Mouse (Mus musculus) forebrain, postnatal 0 days (tissue): ENCODE data around the gene Tmco4. TPM values are rescaled to one million over a fixed set of nuclear protein-coding genes. Genes with fewer than 3 reads are reported as not detected.

Experiments
- ATAC-seq: fragments of 200-750 bp; cut with Nextera tagmentation; 2 replicates; pipeline ENCODE4 v1.8.0; 2017; ENCODE audit warnings: mild to moderate bottlenecking, moderate library complexity
- DNase-seq: peaks from one replicate; pipeline ENCODE4 v3.0.0-alpha.2; 2015
- H3K27ac ChIP-seq: fragments of 300-500 bp; sonication (generic); 2 replicates; pipeline ENCODE4 v1.5.1; 2014; ENCODE audit warnings: low read depth, mild to moderate bottlenecking, antibody characterized with exemption, low read length, moderate library complexity, mixed read lengths
- H3K27me3 ChIP-seq: fragments of 300-500 bp; sonication (generic); 2 replicates; pipeline ENCODE4 v1.6.1; 2014; ENCODE audit warnings: mild to moderate bottlenecking, low read length, mixed read lengths; ENCODE audit not compliant: insufficient read depth
- H3K36me3 ChIP-seq: fragments of 300-500 bp; sonication (generic); 2 replicates; pipeline ENCODE4 v1.6.1; 2014; ENCODE audit warnings: mild to moderate bottlenecking, moderate library complexity; ENCODE audit not compliant: insufficient read depth
- H3K4me1 ChIP-seq: fragments of 300-500 bp; sonication (generic); 2 replicates; pipeline ENCODE4 v1.6.1; 2014; ENCODE audit warnings: antibody characterized with exemption; ENCODE audit not compliant: insufficient read depth
- H3K4me2 ChIP-seq: fragments of 300-500 bp; sonication (generic); 2 replicates; pipeline ENCODE4 v1.6.1; 2014; ENCODE audit warnings: low read depth, mild to moderate bottlenecking, moderate library complexity
- H3K4me3 ChIP-seq: fragments of 300-500 bp; sonication (generic); 2 replicates; pipeline ENCODE4 v1.5.1; 2014; ENCODE audit warnings: low read depth, low read length, mixed read lengths
- H3K9ac ChIP-seq: fragments of 300-500 bp; sonication (generic); 2 replicates; pipeline ENCODE4 v1.6.1; 2014; ENCODE audit warnings: mild to moderate bottlenecking
- H3K9me3 ChIP-seq: fragments of 300-500 bp; sonication (generic); 2 replicates; pipeline ENCODE4 v1.6.1; 2016; ENCODE audit warnings: low read length
- CTCF ChIP-seq: sonication (generic); IDR thresholded peaks from 2 replicates; pipeline ENCODE4 v1.5.1; 2016; ENCODE audit warnings: antibody characterized with exemption, control low read depth, low read depth
- WGBS: fragments of 180-500 bp; shearing (Covaris S2); extraction: QIAGEN DNeasy Blood & Tissue Kit; methylation state at CpG from one replicate; pipeline ENCODE4 v1.1.7; 2014; 5-methylcytosine and 5-hydroxymethylcytosine counted together
- polyA plus RNA-seq: library from polyadenylated mRNA; unstranded; fragments of >200 nt; fragmentation: Nextera tagmentation; extraction: Ambion mirVana; gene quantifications from 2 replicates; pipeline ENCODE4 v1.2.1, GENCODE M21; 2015
- total RNA-seq: library from RNA; depleted of rRNA; stranded (reverse); fragments of >200 nt; gene quantifications from 2 replicates; pipeline ENCODE4 v1.2.3, GENCODE M21; 2014

Tmco4 gene
- total and polyA plus RNA-seq, 2 experiments from 2014 or later, result 1.5 to 4.0 TPM

DNA sequence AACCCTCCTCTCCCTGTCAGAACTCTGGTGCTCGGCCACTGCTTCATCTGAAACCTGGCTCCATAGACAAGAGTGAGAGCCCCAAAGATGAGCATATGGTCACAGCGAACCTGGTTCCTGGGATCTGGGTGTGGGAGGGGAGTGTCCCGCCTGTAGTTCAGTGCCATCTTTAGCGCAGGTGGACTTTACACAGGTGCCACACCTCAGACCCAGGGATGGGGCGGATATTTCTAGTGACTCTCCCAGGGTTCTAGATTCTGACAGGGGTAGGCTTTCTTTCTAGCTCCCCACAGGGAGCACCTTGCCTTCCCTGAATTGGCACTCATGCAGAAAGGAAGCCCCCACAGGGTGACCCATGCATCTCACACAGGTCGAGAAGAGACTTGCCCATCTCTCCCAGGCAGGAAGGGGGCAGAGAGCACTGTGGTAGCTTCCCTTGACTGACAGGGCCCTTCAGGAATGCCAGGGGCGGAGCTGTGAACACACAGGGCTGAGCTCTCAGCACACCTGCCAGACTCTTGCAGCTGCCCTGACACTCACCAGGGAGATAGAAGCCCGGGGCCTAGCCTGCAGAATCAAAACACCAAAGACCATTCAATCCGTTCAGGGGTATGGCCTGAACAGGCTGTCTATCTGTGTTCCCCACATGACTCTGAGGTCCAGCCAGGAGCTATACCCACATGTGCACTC is 116.4 kb downstream of the Tmco4 start:
- Histone ChIP-seq H3K27ac (no peak overlapping the region), H3K9me3 (no peaks in the 10 kb centered on the region), H3K4me2 (no peak overlapping the region), H3K27me3 (peaks cover 23% of the 10 kb centered on the region), H3K4me3 (no peak overlapping the region), H3K4me1 (no peaks in the 10 kb centered on the region; the same call in 1 of the 2 replicates), H3K9ac (no peak overlapping the region), H3K36me3 (no peaks in the 10 kb centered on the region)
- no peak for TF ChIP-seq CTCF
- no peak for ATAC-seq
- DNase-seq, result no peak
- 65% methylated on average over 9 of the region's 9 CpGs for WGBS

DNA sequence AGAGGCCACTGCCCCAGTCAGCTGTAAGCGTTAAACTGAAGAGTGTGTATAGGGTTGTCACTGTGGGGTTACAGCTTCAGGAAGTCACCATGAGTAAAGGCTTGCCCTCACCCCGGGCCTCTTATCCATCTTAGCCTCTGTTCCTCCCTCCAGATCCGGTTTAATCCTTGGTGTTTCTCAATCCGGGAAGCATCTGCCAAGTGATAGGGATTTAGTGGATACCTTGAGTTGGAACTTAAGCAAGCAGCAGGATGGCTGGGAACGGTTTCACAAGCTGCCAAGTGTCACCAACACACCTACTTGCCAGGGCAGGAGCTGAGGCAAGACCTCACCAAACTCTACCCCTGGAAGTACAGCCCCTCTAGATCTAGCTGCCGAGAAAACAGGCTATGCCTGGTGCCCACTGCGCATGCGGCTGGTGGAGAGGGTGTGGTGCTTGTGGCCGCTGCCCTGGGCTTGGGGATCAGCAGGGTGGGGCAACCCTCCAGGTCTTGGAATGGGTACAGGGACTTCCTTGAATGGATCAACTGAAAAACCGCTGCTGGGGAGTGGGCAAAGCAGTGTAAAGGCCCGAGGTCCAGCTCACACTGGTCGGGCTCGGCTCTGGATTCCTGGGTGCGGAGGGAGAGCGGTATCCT is 117.7 kb downstream of the Tmco4 start:
- H3K27me3 ChIP-seq, result peaks cover 23% of the 10 kb centered on the region
- no peak overlapping the region for H3K4me2 ChIP-seq
- H3K4me1 ChIP-seq, result no peaks in the 10 kb centered on the region; the same call in 1 of the 2 replicates
- TF ChIP-seq CTCF, result no peak
- ATAC-seq, result no peak
- WGBS, result 71% methylated on average over 15 of the region's 15 CpGs
- no peak overlapping the region for H3K4me3 ChIP-seq
- no peaks in the 10 kb centered on the region for H3K9me3 ChIP-seq
- H3K9ac ChIP-seq, result no peak overlapping the region
- DNase-seq, result no peak
- no peak overlapping the region for H3K27ac ChIP-seq
- no peaks in the 10 kb centered on the region for H3K36me3 ChIP-seq

DNA sequence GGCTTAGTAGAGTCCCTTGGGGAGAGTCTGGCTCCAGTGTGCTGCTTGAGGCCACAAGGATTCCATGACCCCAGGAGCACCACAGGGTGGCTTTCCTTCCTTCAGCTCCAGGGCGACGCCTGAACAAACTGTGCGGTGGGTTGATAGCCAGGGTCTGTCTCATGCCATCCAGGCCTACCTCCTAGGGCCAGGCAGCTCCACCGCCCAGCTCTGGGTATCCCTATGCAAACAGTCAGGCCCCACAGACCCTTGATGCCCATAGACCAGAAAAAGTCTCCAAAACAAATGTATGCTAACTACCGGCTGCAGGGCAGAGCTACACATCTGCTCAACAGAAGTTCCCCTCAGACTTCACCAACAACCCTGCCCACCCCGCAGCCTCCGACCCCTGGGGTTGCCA is 118.4 kb downstream of the Tmco4 start:
- Histone ChIP-seq H3K4me2 (peak overlapping the region; percentile 92), H3K9ac (no peak overlapping the region), H3K4me1 (no peaks in the 10 kb centered on the region; the same call in 1 of the 2 replicates), H3K36me3 (no peaks in the 10 kb centered on the region), H3K9me3 (no peaks in the 10 kb centered on the region), H3K4me3 (0 out of 2 replicates have a peak overlapping the region, but pooled peaks have one; percentile 51), H3K27ac (no peak overlapping the region), H3K27me3 (peaks cover 23% of the 10 kb centered on the region)
- no peak for TF ChIP-seq CTCF
- WGBS, result 43% methylated on average over 7 of the region's 7 CpGs
- DNase-seq (no peak), ATAC-seq (no peak)

DNA sequence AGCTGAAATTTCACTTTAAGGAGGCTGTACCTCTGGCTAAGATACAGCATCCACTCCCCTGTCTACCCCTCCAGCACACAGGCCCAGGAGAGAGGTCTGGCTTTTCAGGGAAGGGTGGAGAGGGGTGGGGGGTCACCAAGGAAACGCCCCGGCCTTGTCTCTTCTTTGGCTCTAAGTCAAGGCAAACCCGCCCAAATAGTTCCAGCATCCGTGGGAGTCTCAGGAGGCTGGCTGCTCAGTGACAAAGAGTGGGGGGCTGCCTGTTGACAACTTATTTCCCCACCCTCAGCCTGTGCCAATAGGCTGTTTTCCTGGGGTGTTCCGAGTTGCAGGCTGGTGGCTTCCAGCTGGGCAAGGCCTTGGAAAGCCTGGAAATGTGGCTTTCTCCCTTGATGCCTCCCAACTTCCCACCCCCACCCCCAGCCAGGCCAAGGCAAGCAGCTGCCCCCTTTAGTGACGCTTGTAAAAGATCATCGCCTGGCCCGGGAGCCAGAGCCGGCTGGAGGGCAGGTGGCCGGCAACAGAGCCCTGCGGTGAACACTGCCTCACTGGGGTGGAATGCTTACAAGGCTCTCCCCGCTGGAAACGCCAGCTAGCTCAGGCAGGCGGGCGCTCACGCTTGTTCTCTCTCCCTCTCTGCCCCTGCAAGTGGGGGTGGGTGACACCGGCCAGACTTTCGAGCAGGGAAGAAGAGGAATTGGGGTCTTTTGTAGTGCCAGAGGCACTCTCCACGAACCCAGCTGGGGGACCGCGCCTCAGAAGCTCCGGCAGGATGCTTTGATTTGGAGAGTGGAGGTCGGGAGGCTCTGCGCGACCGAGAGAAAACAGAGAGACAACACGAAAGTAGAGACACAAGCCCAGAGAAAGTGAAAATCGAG is 119.0 kb downstream of the Tmco4 start:
- WGBS, result 6% methylated on average over 28 of the region's 28 CpGs
- H3K4me1 ChIP-seq, result no peaks in the 10 kb centered on the region; the same call in 1 of the 2 replicates
- peak overlapping the region; percentile 92 for H3K4me2 ChIP-seq
- peak overlapping the region; percentile 53 for H3K9ac ChIP-seq
- no peaks in the 10 kb centered on the region for H3K36me3 ChIP-seq
- peak; percentile 40 for ATAC-seq
- peak; percentile 33 for DNase-seq
- H3K4me3 ChIP-seq, result peak overlapping the region; percentile 51
- TF ChIP-seq CTCF, result no peak
- H3K27me3 ChIP-seq, result peaks cover 23% of the 10 kb centered on the region
- no peak overlapping the region for H3K27ac ChIP-seq
- no peaks in the 10 kb centered on the region for H3K9me3 ChIP-seq

DNA sequence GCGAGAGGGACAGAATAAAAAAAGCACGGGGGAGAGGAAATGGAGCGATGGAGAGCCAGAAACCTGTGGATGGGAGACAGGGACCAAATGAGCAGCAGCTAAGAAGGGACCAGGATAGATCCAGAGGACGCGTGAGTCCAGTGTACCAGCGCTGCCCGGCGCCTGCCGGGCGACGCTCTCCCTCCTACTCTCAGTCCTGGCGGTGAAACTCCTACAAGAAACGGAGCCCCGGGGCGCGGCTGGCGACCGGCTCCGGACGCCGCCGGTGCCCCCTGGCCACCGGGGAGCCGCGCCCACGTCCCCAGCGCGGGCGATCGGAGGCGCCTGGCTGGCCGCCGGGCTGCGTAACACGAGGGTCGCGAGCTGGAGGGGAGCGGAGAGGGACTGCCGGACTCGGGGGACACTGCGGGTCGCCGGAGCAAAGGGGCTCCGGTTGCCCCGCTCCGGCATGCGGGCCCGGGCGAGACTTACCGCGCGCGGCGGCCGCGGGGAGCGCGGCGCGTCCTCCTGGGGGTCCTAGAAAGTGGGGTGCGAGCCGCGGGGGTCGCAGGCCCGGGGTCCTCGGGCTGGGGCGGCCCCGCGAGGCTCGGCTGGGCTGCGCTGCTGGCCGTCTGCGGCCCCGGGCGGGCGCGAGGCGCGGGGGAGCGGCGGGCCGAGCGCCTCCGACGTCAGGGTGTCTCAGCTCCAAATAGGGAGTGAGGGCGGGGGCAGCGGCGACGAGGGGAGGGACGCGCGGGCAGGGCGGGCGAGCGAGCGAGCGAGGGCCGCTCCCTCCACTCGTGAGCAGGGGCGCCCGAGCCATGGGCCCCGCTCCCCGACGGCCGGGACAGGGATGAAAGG is 119.9 kb downstream of the Tmco4 start, which contains the start of gene Nbl1:
Nbl1 (minus strand) TSS at position 638 of the 840 bp plus-strand sequence.
- Histone ChIP-seq H3K9ac (peak within 1 kb of the TSS; percentile 53), H3K27me3 (peaks cover 23% of the 10 kb centered on the region), H3K4me3 (peak within 1 kb of the TSS; percentile 51), H3K4me1 (no peaks in the 10 kb centered on the region; the same call in 1 of the 2 replicates), H3K27ac (no peak within 1 kb of the TSS), H3K9me3 (no peaks in the 10 kb centered on the region), H3K36me3 (no peaks in the 10 kb centered on the region), H3K4me2 (peak within 1 kb of the TSS; percentile 92)
- 2% methylated on average over 100 of the region's 105 CpGs for WGBS
- no peak for DNase-seq
- TF ChIP-seq CTCF, result no peak
- peak; percentile 40 for ATAC-seq

DNA sequence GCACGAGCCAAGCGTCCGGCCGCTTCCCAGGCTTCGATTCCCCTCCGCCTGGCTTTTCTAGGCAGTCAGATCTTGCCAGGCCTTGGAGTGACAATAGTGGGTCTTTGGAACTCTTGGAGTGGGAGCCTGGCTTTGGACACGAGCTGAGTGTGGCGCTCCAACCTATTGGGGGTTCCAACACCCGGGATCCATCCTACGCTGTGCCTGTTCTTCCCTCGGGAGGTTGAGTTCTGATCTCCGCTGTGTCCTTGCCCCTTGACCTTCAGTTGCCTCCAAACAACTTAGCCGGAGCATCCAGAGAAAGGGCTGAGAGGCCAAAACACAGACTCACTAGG is 120.5 kb downstream of the Tmco4 start:
- peak overlapping the region; percentile 51 for H3K4me3 ChIP-seq
- 34% methylated on average over 13 of the region's 13 CpGs for WGBS
- no peak for TF ChIP-seq CTCF

More for the DNA sequence above, 120.5 kb downstream of the Tmco4 start:
- H3K27ac ChIP-seq, result no peak overlapping the region
- DNase-seq, result no peak
- H3K4me1 ChIP-seq, result no peaks in the 10 kb centered on the region; the same call in 1 of the 2 replicates
- ATAC-seq, result no peak
- peak overlapping the region; percentile 53; the same call in 1 of the 2 replicates for H3K9ac ChIP-seq
- H3K36me3 ChIP-seq, result no peaks in the 10 kb centered on the region
- peak overlapping the region; percentile 92 for H3K4me2 ChIP-seq
- H3K9me3 ChIP-seq, result no peaks in the 10 kb centered on the region
- H3K27me3 ChIP-seq, result peaks cover 23% of the 10 kb centered on the region
